18 mouse cellular contexts compared by ENCODE assay signal in the genomic region with DNA sequence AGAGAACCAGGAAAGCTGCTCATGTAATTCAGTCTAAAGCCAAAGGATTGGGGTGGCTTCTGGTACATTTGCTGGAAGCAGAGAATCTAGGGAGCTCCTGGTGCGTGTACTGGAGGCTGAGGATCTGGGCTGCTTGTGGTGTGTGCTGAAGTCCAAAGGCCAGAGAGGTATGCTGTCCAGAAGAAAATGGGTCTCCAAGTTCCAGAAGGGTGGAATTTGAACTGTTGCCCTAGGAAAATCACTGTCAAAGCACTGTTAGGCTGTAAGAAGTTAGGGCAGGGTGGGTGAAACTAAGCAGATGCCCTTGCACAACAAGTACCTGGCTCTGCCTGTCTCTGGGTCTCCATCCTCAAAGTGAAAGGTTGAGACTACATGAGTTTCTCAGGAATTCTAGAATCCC.
"Had no signal": no experiment of that assay in that cellular context is flagged by ENCODE, and none has a peak within 500 bp of the region (broad histone marks: within the 10 kb centered on the region; RNA-seq: fewer than 3 reads in every experiment).

No protein-coding gene starts in this region.

- H3K4me3 ChIP-seq: hindbrain, embryonic 12.5 days; limb, embryonic 10.5 days; liver, embryonic 13.5 days; lung, embryonic 15.5 days; megakaryocyte, embryonic 14.5 days; neural tube, embryonic 13.5 days; stomach, embryonic 15.5 days had no signal

- H3K27me3 ChIP-seq: liver, embryonic 13.5 days; lung, embryonic 15.5 days; stomach, embryonic 15.5 days had no signal

- ATAC-seq: hindbrain, embryonic 16.5 days; inflammation-experienced regulatory T-cells, adult 6 months; midbrain, embryonic 16.5 days had no signal

- H3K9me3 ChIP-seq: hindbrain, embryonic 12.5 days; limb, embryonic 10.5 days; liver, embryonic 13.5 days; lung, embryonic 15.5 days; megakaryocyte, embryonic 14.5 days; neural tube, embryonic 13.5 days; stomach, embryonic 15.5 days had no signal

- DNase-seq: layer of hippocampus, adult 9-11 months; liver, embryonic 13.5 days; liver, postnatal 0 days; lung, postnatal 14 days; right cerebral cortex, postnatal 14 days; thymus, adult 2 months; thymus, postnatal 25 days had no signal

- H3K4me2 ChIP-seq: hindbrain, embryonic 12.5 days; liver, embryonic 13.5 days; lung, embryonic 15.5 days; midbrain, embryonic 11.5 days; neural tube, embryonic 13.5 days; stomach, embryonic 15.5 days had no signal

- H3K36me3 ChIP-seq: hindbrain, embryonic 12.5 days; limb, embryonic 10.5 days; liver, embryonic 13.5 days; lung, embryonic 15.5 days; neural tube, embryonic 13.5 days; stomach, embryonic 15.5 days had no signal

- H3K27ac ChIP-seq: hindbrain, embryonic 12.5 days; limb, embryonic 10.5 days; liver, embryonic 13.5 days; lung, embryonic 15.5 days; macrophage; neural tube, embryonic 13.5 days; stomach, embryonic 15.5 days had no signal

- H3K4me1 ChIP-seq: limb, embryonic 10.5 days had no signal

- H3K9ac ChIP-seq: hindbrain, embryonic 12.5 days; liver, embryonic 13.5 days; liver, postnatal 0 days; lung, embryonic 15.5 days; neural tube, embryonic 13.5 days; stomach, embryonic 15.5 days had no signal
